Mouse (Mus musculus): Measurements from ENCODE around the gene Naa10. TPM values are rescaled to one million over a fixed set of nuclear protein-coding genes. Genes with fewer than 3 reads are reported as not detected.

The Naa10 gene
- total and polyA plus RNA-seq, 2 experiments from 2014 or later: 71.2 to 100 TPM

GRCm38 (mm10) chrX:73965307-73965706, 43.6 kb upstream of the Naa10 start:
- Histone ChIP-seq H3K9ac (peak overlapping the region; percentile 74), H3K4me3 (ENCODE audit: low read depth, low read length) (peak overlapping the region; percentile 61), H3K4me1 (ENCODE audit: insufficient read depth) (peaks cover 10% of the 10 kb centered on the region; the same call in 1 of the 2 replicates), H3K27me3 (ENCODE audit: insufficient read depth, low read length) (no peaks in the 10 kb centered on the region), H3K27ac (ENCODE audit: low read depth, low read length) (no peak overlapping the region; the same call in 1 of the 2 replicates), H3K4me2 (ENCODE audit: low read depth) (peak overlapping the region; percentile 60), H3K9me3 (ENCODE audit: low read length) (no peaks in the 10 kb centered on the region), H3K36me3 (ENCODE audit: insufficient read depth) (no peaks in the 10 kb centered on the region; the same call in 1 of the 2 replicates)
- ATAC-seq (no peak), DNase-seq (peak; percentile 64)
- WGBS: 31% methylated on average over 20 of the region's 20 CpGs
- TF ChIP-seq CTCF (IDR thresholded peaks at IDR 0.05; ENCODE audit: low read depth): no peak

GRCm38 (mm10) chrX:73964363-73964762, 42.6 kb upstream of the Naa10 start:
- Histone ChIP-seq H3K4me3 (ENCODE audit: low read depth, low read length) (peak overlapping the region; percentile 61), H3K4me2 (ENCODE audit: low read depth) (peak overlapping the region; percentile 60), H3K9ac (peak overlapping the region; percentile 74; the same call in 1 of the 2 replicates), H3K36me3 (ENCODE audit: insufficient read depth) (no peaks in the 10 kb centered on the region; the same call in 1 of the 2 replicates), H3K27ac (ENCODE audit: low read depth, low read length) (no peak overlapping the region), H3K9me3 (ENCODE audit: low read length) (no peaks in the 10 kb centered on the region), H3K27me3 (ENCODE audit: insufficient read depth, low read length) (no peaks in the 10 kb centered on the region), H3K4me1 (ENCODE audit: insufficient read depth) (peaks cover 10% of the 10 kb centered on the region; the same call in 1 of the 2 replicates)
- DNase-seq (no peak), ATAC-seq (no peak)
- TF ChIP-seq CTCF (IDR thresholded peaks at IDR 0.05; ENCODE audit: low read depth): no peak
- 52% methylated on average over 3 of the region's 3 CpGs for WGBS

- 89% methylated on average over 6 of the region's 6 CpGs for WGBS
- no peaks in the 10 kb centered on the region for H3K9me3 ChIP-seq (ENCODE audit: low read length)
Measured at GRCm38 (mm10) chrX:73954988-73955387, 33.2 kb upstream of the Naa10 start.

GRCm38 (mm10) chrX:73952603-73953002, 30.9 kb upstream of the Naa10 start:
- no peak for ATAC-seq
- WGBS: 77% methylated on average over 5 of the region's 5 CpGs
- Histone ChIP-seq H3K9ac (no peak overlapping the region), H3K9me3 (ENCODE audit: low read length) (no peaks in the 10 kb centered on the region), H3K4me3 (ENCODE audit: low read depth, low read length) (no peak overlapping the region), H3K36me3 (ENCODE audit: insufficient read depth) (peaks cover 71% of the 10 kb centered on the region), H3K4me2 (ENCODE audit: low read depth) (no peak overlapping the region), H3K27me3 (ENCODE audit: insufficient read depth, low read length) (no peaks in the 10 kb centered on the region), H3K27ac (ENCODE audit: low read depth, low read length) (no peak overlapping the region), H3K4me1 (ENCODE audit: insufficient read depth) (no peaks in the 10 kb centered on the region)
- DNase-seq: no peak
- no peak for TF ChIP-seq CTCF (IDR thresholded peaks at IDR 0.05; ENCODE audit: low read depth)

More at GRCm38 (mm10) chrX:73954988-73955387, 33.2 kb upstream of the Naa10 start:
- no peak for TF ChIP-seq CTCF (IDR thresholded peaks at IDR 0.05; ENCODE audit: low read depth)
- Histone ChIP-seq H3K27me3 (ENCODE audit: insufficient read depth, low read length) (no peaks in the 10 kb centered on the region), H3K4me2 (ENCODE audit: low read depth) (no peak overlapping the region), H3K36me3 (ENCODE audit: insufficient read depth) (peaks cover 73% of the 10 kb centered on the region), H3K27ac (ENCODE audit: low read depth, low read length) (no peak overlapping the region), H3K9ac (no peak overlapping the region), H3K4me3 (ENCODE audit: low read depth, low read length) (no peak overlapping the region), H3K4me1 (ENCODE audit: insufficient read depth) (no peaks in the 10 kb centered on the region)
- ATAC-seq: no peak
- DNase-seq: no peak

- no peaks in the 10 kb centered on the region for H3K27me3 ChIP-seq (ENCODE audit: insufficient read depth, low read length)
- no peak overlapping the region for H3K4me2 ChIP-seq (ENCODE audit: low read depth)
- no peaks in the 10 kb centered on the region for H3K4me1 ChIP-seq (ENCODE audit: insufficient read depth)
- 91% methylated on average over 10 of the region's 10 CpGs for WGBS
- no peak overlapping the region for H3K9ac ChIP-seq
- H3K9me3 ChIP-seq (ENCODE audit: low read length): no peaks in the 10 kb centered on the region
- no peak for TF ChIP-seq CTCF (IDR thresholded peaks at IDR 0.05; ENCODE audit: low read depth)
- no peak for DNase-seq
- peaks cover 72% of the 10 kb centered on the region for H3K36me3 ChIP-seq (ENCODE audit: insufficient read depth)
- H3K27ac ChIP-seq (ENCODE audit: low read depth, low read length): no peak overlapping the region
- no peak overlapping the region for H3K4me3 ChIP-seq (ENCODE audit: low read depth, low read length)
- ATAC-seq: peak; percentile 18; the same call in 1 of the 2 replicates
Measured at GRCm38 (mm10) chrX:73949341-73949740, 27.6 kb upstream of the Naa10 start.

GRCm38 (mm10) chrX:73948647-73949046, 26.9 kb upstream of the Naa10 start:
- no peak overlapping the region for H3K4me3 ChIP-seq (ENCODE audit: low read depth, low read length)
- peak; percentile 80 for DNase-seq
- no peak overlapping the region for H3K9ac ChIP-seq
- 32% methylated on average over 4 of the region's 4 CpGs for WGBS
- ATAC-seq: peak; percentile 71
- no peak overlapping the region for H3K4me2 ChIP-seq (ENCODE audit: low read depth)
- H3K36me3 ChIP-seq (ENCODE audit: insufficient read depth): peaks cover 75% of the 10 kb centered on the region
- no peaks in the 10 kb centered on the region for H3K4me1 ChIP-seq (ENCODE audit: insufficient read depth)
- peak; percentile 79 for TF ChIP-seq CTCF (IDR thresholded peaks at IDR 0.05; ENCODE audit: low read depth)
- H3K9me3 ChIP-seq (ENCODE audit: low read length): no peaks in the 10 kb centered on the region
- no peaks in the 10 kb centered on the region for H3K27me3 ChIP-seq (ENCODE audit: insufficient read depth, low read length)
- no peak overlapping the region; the same call in 1 of the 2 replicates for H3K27ac ChIP-seq (ENCODE audit: low read depth, low read length)

- no peak overlapping the region for H3K9ac ChIP-seq
- H3K4me2 ChIP-seq (ENCODE audit: low read depth): no peak overlapping the region
- H3K27me3 ChIP-seq (ENCODE audit: insufficient read depth, low read length): no peaks in the 10 kb centered on the region
- H3K36me3 ChIP-seq (ENCODE audit: insufficient read depth): peaks cover 75% of the 10 kb centered on the region
- no peaks in the 10 kb centered on the region for H3K9me3 ChIP-seq (ENCODE audit: low read length)
- no peak for ATAC-seq
- no peak for DNase-seq
- WGBS: 85% methylated on average over 6 of the region's 6 CpGs
- no peaks in the 10 kb centered on the region for H3K4me1 ChIP-seq (ENCODE audit: insufficient read depth)
- TF ChIP-seq CTCF (IDR thresholded peaks at IDR 0.05; ENCODE audit: low read depth): no peak
- no peak overlapping the region for H3K4me3 ChIP-seq (ENCODE audit: low read depth, low read length)
- H3K27ac ChIP-seq (ENCODE audit: low read depth, low read length): no peak overlapping the region
Measured at GRCm38 (mm10) chrX:73946896-73947295, 25.2 kb upstream of the Naa10 start.

Measured in forebrain, postnatal 0 days (tissue).